In genomic region chr2:151615779-151616178, GRCm38 (mm10) we compare ENCODE assay signal across 11 mouse cellular contexts. TPM values are rescaled to one million over a fixed set of nuclear protein-coding genes. Genes with fewer than 3 reads are reported as not detected.
"Had no signal": no experiment of that assay in that cellular context is flagged by ENCODE, and none has a peak within 500 bp of the region (broad histone marks: within the 10 kb centered on the region; RNA-seq: fewer than 3 reads in every experiment).

No protein-coding gene starts in this region.

RNA-seq across cellular contexts. Expression of gene Snph, which starts 16.6 kb away (rescaled TPM):
- total RNA-seq: monocyte, adult 5-6 weeks had no signal

RNA-seq across cellular contexts. Expression of gene Rad21l, which starts 52.6 kb away (rescaled TPM):
- total RNA-seq: monocyte, adult 5-6 weeks had no signal
- polyA plus RNA-seq: intestine, embryonic 15.5 days; kidney, embryonic 15.5 days; limb, embryonic 10.5 days; limb, embryonic 13.5 days; liver, embryonic 12.5 days; liver, embryonic 15.5 days; midbrain, embryonic 13.5 days; stomach, embryonic 14.5 days; stomach, postnatal 0 days; thymus, postnatal 0 days had no signal
